23 mouse cellular contexts compared by ENCODE assay signal in genomic region chr2:138261140-138261539, GRCm38 (mm10). TPM values are rescaled to one million over a fixed set of nuclear protein-coding genes. Genes with fewer than 3 reads are reported as not detected.
DNase-seq lines count a peak whose midpoint lies in the region; ATAC-seq lines count a peak whose summit lies in the region.
"Had no signal": no experiment of that assay in that cellular context is flagged by ENCODE, and none has a peak within 500 bp of the region (broad histone marks: within the 10 kb centered on the region; RNA-seq: fewer than 3 reads in every experiment).

No protein-coding gene starts in this region.

- no peaks in the 10 kb centered on the region for H3K36me3 ChIP-seq in lung, embryonic 15.5 days
- no peaks in the 10 kb centered on the region for H3K36me3 ChIP-seq in stomach, embryonic 16.5 days (ENCODE audit: control insufficient read depth, insufficient read depth, low read length)
- H3K36me3 ChIP-seq in heart, embryonic 11.5 days (ENCODE audit: control insufficient read depth, insufficient read depth, low read length): no peaks in the 10 kb centered on the region
- H3K36me3 ChIP-seq: embryonic facial prominence, embryonic 10.5 days; heart, embryonic 10.5 days; heart, embryonic 15.5 days; hindbrain, embryonic 10.5 days had no signal

- no peak overlapping the region for H3K4me3 ChIP-seq in lung, embryonic 15.5 days
- H3K4me3 ChIP-seq in stomach, embryonic 16.5 days (replicated peaks; ENCODE audit: low read length): no peak overlapping the region
- H3K4me3 ChIP-seq in heart, embryonic 11.5 days (ENCODE audit: low read depth, low read length): no peak overlapping the region
- H3K4me3 ChIP-seq: embryonic facial prominence, embryonic 10.5 days; forebrain, embryonic 13.5 days; heart, embryonic 10.5 days; heart, embryonic 15.5 days; hindbrain, embryonic 10.5 days had no signal

- 38% methylated on average over 7 of the region's 7 CpGs for WGBS in lung, embryonic 15.5 days
- WGBS in stomach, embryonic 16.5 days: 66% methylated on average over 7 of the region's 7 CpGs
- WGBS in heart, embryonic 11.5 days (ENCODE audit: insufficient replicate concordance): 89% methylated on average over 7 of the region's 7 CpGs

- H3K9me3 ChIP-seq in lung, embryonic 15.5 days: no peaks in the 10 kb centered on the region
- H3K9me3 ChIP-seq in stomach, embryonic 16.5 days (replicated peaks; ENCODE audit: control insufficient read depth, low read length): no peaks in the 10 kb centered on the region
- H3K9me3 ChIP-seq in heart, embryonic 11.5 days (replicated peaks; ENCODE audit: control insufficient read depth, low read length): no peaks in the 10 kb centered on the region
- H3K9me3 ChIP-seq: embryonic facial prominence, embryonic 10.5 days; forebrain, embryonic 13.5 days; heart, embryonic 10.5 days; heart, embryonic 15.5 days; hindbrain, embryonic 10.5 days had no signal

- H3K4me1 ChIP-seq in lung, embryonic 15.5 days: peaks cover 71% of the 10 kb centered on the region
- peaks cover 61% of the 10 kb centered on the region for H3K4me1 ChIP-seq in stomach, embryonic 16.5 days (ENCODE audit: control insufficient read depth, insufficient read depth, low read length)
- H3K4me1 ChIP-seq in heart, embryonic 11.5 days (ENCODE audit: control insufficient read depth, insufficient read depth, low read length): peaks cover 25% of the 10 kb centered on the region

- DNase-seq in cerebellum, adult 9-10 months: peak; percentile 25
- no peak for DNase-seq in cerebellum, adult 11 months
- no peak for DNase-seq in lung, postnatal 14 days
- DNase-seq in lung, postnatal 10 days: peak; percentile 12
- no peak for DNase-seq in heart, postnatal 25 days (ENCODE audit: low spot score)
- DNase-seq: adrenal gland, postnatal 14 days; cerebellum, adult 8-10 months; cerebellum, postnatal 36 days; forebrain, postnatal 0 days; heart, adult 18-20 months; heart, postnatal 14 days had no signal

- peak overlapping the region; percentile 63 for H3K27ac ChIP-seq in lung, embryonic 15.5 days
- H3K27ac ChIP-seq in stomach, embryonic 16.5 days (ENCODE audit: low read length): 0 out of 2 replicates have a peak overlapping the region, but pooled peaks have one; percentile 8
- H3K27ac ChIP-seq in heart, embryonic 11.5 days (ENCODE audit: low read depth, low read length): no peak overlapping the region
- H3K27ac ChIP-seq: embryonic facial prominence, embryonic 10.5 days; forebrain, embryonic 13.5 days; heart, embryonic 10.5 days; heart, embryonic 15.5 days; hindbrain, embryonic 10.5 days; hindbrain, embryonic 14.5 days had no signal

- H3K9ac ChIP-seq in lung, embryonic 15.5 days: no peak overlapping the region
- H3K9ac ChIP-seq in stomach, embryonic 16.5 days (ENCODE audit: low read length): no peak overlapping the region
- no peak overlapping the region for H3K9ac ChIP-seq in heart, embryonic 11.5 days (ENCODE audit: low read depth, low read length)
- H3K9ac ChIP-seq: forebrain, embryonic 13.5 days; forebrain, postnatal 0 days; heart, embryonic 15.5 days; hindbrain, embryonic 14.5 days had no signal

- peak overlapping the region; percentile 30 for H3K4me2 ChIP-seq in lung, embryonic 15.5 days
- H3K4me2 ChIP-seq in stomach, embryonic 16.5 days (ENCODE audit: low read depth, low read length): 0 out of 2 replicates have a peak overlapping the region, but pooled peaks have one; percentile 3
- H3K4me2 ChIP-seq in heart, embryonic 11.5 days: no peak overlapping the region
- H3K4me2 ChIP-seq: forebrain, embryonic 13.5 days; heart, embryonic 15.5 days; hindbrain, embryonic 14.5 days had no signal

- H3K27me3 ChIP-seq in lung, embryonic 15.5 days: no peaks in the 10 kb centered on the region
- no peaks in the 10 kb centered on the region for H3K27me3 ChIP-seq in stomach, embryonic 16.5 days (ENCODE audit: control insufficient read depth, insufficient read depth, low read length)
- H3K27me3 ChIP-seq in heart, embryonic 11.5 days (ENCODE audit: control insufficient read depth, insufficient read depth, low read length): no peaks in the 10 kb centered on the region
- H3K27me3 ChIP-seq: forebrain, embryonic 13.5 days; heart, embryonic 15.5 days; Patski had no signal

- ATAC-seq in lung, embryonic 15.5 days (ENCODE audit: borderline replicate concordance, extremely low read depth, low FRiP score, low TSS enrichment): no peak
- no peak for ATAC-seq in stomach, embryonic 16.5 days (ENCODE audit: insufficient read depth, low FRiP score)
- ATAC-seq in heart, embryonic 11.5 days (replicated peaks; ENCODE audit: insufficient number of reproducible peaks, low FRiP score, low TSS enrichment): no peak
- ATAC-seq: activated CD4-positive, CD25-positive, alpha-beta regulatory T cell, adult 4 months; forebrain, embryonic 13.5 days; forebrain, postnatal 0 days; Patski had no signal

- intact Hi-C loops in heart, postnatal 25 days (cut with DNase I): no loop called here

RNA-seq across cellular contexts. Expression of gene Btbd3, which starts 4.8 kb away (rescaled TPM):
- 35.6 and 35.8 TPM in 2 replicates for polyA plus RNA-seq in lung, embryonic 15.5 days (2015; fragmentation: Nextera tagmentation; extraction: Ambion mirVana)
- polyA plus RNA-seq in stomach, embryonic 16.5 days (2015; fragmentation: Nextera tagmentation; extraction: Ambion mirVana): 26.0 and 33.4 TPM in 2 replicates
- 10.5 and 11.8 TPM in 2 replicates for polyA plus RNA-seq in heart, embryonic 11.5 days (2014; fragmentation: Nextera tagmentation; extraction: Ambion mirVana)
- 10 to 100 TPM; 16.2 to 18.6 TPM for total RNA-seq in heart, postnatal 25 days (2021)
- total RNA-seq: MEL had no signal
- polyA plus RNA-seq: activated CD4-positive, CD25-positive, alpha-beta regulatory T cell, adult 4 months had no signal

Comparison
In these comparisons a context has a peak if more than half of its experiments do, and no peak if none do; other contexts are left out.
1. DNase-seq: peak in cerebellum, adult 9-10 months (single experiment) and lung, postnatal 10 days (single experiment); none in cerebellum, adult 11 months (single experiment), lung, postnatal 14 days (single experiment) and heart, postnatal 25 days (single experiment).